Mouse (Mus musculus) thymus, postnatal 36 days (tissue): Measurements from ENCODE around the gene Mad2l1.

Experiments
- DNase-seq, 2 experiments: peaks; one replicate each; pipeline ENCODE4 v3.0.0; 2022; ENCODE audit warnings: mixed read lengths in 2 of 2

Mad2l1 gene

DNA sequence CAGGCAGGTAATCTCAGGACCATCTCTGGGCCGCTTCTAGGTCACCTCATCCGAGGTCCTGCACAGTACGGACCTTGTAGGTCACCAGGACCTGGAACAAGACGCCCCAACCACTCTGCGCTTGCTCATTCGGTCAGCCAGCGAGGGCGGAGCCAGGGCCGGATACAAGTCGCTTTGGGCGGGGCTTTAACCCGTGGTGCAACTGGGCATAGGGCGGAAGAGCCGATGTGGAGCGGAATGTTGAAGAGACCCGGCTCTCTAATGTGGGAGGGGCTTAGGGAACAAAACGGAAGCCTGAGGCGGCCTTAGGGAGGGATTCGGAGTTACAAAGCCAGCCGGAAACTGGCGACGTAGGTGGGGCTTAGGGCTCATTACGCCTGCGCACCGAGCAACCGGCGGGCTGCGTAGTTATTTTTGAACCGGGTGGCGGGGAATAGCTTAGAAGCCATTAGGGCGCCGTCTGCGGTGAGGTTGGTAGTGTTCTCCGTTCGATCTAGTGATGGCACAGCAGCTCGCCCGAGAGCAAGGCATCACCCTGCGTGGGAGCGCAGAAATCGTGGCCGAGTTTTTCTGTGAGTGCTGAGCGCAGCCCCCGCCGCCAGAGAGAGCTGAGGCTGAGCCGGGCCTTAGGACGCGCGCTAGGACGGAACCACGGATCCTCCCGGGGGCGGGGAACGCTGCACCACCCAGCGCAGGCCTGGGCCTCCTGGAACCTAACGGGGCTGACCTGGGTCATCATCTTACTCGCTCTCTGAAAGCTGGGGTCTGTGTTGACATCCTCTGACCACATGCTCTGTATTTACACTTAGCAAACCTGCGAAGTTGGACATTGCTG, at the start of gene Mad2l1:
TSS of gene Mad2l1 (plus strand) at position 363 of the 835 bp plus-strand sequence.
- DNase-seq = peak; percentile 97 to 98

DNA sequence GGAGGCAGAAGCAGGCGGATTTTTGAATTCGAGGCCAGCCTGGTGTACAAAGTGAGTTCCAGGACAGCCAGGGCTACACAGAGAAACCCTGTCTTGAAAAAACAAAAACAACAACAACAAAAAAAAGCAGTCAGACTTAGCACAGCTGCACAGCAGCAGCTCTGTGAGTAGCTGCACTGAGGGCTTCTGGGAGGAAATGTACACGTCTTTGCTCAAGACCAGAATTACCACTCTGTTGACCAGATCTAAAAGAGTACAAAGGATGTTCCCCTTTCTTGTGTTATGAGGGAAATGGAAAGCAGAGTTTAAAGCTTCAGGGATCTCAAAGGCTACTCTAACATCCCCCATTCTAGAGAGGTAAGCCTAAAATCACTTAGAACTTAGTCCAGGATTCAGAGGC, 41.5 kb upstream of the Mad2l1 start:
- DNase-seq = no peak

DNA sequence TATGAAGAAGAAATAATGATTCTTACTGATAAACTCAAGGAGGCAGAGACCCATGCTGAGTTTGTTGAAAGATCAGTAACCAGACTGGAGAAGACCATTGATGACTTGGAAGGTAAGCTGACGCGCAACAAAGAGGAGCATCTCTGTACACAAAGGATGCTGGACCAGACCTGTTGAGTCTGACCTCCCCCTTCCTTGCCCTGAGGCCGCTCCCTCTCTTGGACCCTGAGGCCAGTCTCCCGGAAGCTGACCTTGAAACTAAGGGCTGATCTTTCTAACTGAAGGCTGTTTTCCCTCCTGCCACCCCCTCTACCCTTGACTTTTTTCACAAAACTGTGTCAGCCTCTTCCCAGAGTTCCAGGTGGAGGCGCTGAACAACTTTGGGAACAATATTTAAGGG, 18.8 kb upstream of the Mad2l1 start:
- no peak for DNase-seq

DNA sequence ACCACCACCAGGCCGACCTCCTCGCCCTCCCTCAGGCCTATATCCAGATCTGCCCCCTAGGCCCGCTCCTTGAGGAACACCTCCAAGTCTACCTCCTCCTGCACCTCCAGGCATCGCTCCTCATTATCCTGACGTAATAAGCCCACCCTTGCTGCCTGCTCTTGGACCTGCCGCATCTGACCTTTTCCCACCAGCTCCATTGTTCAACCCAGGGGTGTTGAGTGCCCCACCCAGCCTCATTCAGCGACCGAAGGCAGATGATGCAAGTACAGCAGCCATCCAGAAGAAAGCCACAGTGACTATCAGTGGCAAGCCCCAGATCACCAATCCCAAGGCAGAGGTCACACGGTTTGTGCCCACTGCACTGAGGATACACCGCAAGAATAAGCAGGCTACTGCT, 6.8 kb upstream of the Mad2l1 start:
- DNase-seq = no peak

DNA sequence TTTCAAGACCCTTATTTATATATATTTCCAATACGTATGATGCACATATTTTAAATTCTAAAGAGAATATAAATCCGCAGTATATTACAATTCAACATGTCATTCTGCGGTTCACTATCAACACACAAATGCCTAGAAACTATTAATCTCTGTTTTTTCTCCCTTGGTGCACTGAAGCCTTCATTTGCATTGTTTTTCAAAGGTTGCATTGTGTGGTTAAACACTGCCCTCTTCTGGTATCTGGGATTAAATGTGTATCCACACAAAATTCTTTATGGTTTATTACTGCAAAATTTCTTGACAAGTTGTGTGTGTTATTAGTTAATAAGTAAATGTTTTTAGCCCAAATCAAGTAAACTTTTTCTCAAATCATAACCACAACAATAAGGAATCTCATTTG, 1.9 kb upstream of the Mad2l1 start:
- no peak for DNase-seq

DNA sequence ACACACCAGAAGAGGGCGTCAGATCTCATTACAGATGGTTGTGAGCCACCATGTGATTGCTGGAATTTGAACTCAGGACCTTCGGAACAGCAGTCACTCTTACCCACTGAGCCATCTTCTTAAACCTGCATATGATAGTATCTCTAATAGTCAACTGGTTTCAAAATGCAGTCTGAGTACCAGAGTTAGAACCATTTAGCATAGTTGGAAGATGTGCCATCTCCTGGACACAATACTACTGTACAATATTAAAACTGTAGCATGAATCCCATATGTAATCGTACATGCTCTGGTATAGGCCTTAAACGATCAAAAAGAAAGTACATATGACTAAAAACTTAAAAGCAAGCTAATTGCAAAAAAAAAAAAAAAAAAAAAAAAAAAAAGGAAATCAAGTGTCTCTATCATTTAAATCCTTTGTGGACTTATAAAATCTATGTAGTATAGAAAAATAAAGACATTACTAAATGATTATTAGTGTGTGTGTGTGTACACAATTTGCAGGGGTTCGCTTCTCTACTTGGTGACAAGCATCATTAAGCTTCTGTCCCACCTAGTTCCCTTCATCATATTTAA, 736 bp upstream of the Mad2l1 start:
- no peak for DNase-seq

DNA sequence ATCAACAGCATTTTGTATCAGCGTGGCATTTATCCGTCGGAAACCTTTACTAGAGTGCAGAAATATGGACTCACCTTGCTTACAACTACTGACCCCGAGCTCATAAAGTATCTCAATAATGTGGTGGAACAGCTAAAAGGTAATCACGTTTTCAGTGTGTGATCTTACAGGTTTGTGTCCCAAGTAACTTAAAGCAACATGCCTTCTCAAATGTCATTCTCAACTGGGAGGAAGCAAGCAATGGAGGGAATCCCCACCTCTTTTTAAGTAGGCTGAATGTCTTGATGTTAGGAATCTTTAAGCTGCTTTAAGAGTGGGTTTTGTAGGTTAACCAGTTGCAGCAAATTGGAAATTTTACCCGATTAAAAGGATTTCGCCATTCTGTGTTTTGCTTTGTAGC, 776 bp downstream of the Mad2l1 start:
- no peak for DNase-seq

DNA sequence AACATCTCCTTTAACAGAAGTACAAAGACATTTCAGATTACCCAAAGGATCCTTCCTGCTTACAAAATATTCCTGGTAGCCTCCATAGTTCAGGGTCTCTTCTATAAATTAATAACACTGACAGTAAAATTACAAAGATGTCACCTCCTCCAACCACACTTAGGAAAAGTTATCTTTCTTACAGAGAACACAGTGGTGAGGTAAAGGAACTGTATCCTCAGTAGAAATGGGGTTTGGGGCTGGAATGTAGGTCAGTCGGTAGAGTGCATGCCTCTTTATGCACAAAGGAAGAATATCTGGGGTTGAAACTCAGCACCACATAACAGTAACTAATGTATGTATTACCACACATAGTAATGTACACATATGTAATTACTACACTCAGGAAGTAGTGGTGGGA, 24.8 kb downstream of the Mad2l1 start, which contains the start of gene Vmn1r32:
TSS of gene Vmn1r32 (minus strand) at position 101 of the 400 bp plus-strand sequence.
- no peak for DNase-seq

DNA sequence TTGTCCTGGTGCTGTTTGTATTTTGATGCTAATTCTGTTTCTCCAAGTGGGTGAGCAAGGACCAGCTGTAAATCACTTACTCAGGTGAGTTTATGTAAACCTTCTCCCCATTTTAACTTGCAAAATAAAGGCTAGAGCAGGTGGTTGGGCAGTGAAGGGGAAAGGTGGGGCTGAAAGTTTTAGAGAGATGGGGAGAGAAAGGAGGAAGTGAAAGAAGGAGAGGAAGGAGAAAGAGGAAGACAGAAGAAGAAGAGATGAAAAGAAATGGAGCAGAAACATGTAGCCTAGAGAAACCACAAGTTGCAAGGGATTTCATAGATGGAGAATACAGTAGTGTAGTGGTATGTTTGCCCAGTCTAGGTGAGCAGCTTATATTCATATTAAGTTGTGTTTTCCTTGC, 60.6 kb downstream of the Mad2l1 start:
- no peak for DNase-seq
